Mouse (Mus musculus) brain, embryonic 14.5 days (tissue): ENCODE data around the gene Dennd1a.

Experiments used
- CTCF ChIP-seq: fragments of 200-500 bp; IDR thresholded peaks from 2 replicates; pipeline ENCODE4 v1.5.1; 2012; ENCODE audit warnings: inconsistent platforms, mild to moderate bottlenecking, moderate library complexity, borderline replicate concordance; ENCODE audit not compliant: insufficient read depth, insufficient read length; ENCODE audit errors: extremely low read depth
- POLR2A ChIP-seq: fragments of 200-500 bp; IDR thresholded peaks from 2 replicates; pipeline ENCODE4 v1.6.1; 2012; ENCODE audit warnings: mild to moderate bottlenecking, inconsistent platforms, borderline replicate concordance; ENCODE audit not compliant: poor library complexity, insufficient read depth, insufficient read length, severe bottlenecking; ENCODE audit errors: extremely low read depth

DNA sequence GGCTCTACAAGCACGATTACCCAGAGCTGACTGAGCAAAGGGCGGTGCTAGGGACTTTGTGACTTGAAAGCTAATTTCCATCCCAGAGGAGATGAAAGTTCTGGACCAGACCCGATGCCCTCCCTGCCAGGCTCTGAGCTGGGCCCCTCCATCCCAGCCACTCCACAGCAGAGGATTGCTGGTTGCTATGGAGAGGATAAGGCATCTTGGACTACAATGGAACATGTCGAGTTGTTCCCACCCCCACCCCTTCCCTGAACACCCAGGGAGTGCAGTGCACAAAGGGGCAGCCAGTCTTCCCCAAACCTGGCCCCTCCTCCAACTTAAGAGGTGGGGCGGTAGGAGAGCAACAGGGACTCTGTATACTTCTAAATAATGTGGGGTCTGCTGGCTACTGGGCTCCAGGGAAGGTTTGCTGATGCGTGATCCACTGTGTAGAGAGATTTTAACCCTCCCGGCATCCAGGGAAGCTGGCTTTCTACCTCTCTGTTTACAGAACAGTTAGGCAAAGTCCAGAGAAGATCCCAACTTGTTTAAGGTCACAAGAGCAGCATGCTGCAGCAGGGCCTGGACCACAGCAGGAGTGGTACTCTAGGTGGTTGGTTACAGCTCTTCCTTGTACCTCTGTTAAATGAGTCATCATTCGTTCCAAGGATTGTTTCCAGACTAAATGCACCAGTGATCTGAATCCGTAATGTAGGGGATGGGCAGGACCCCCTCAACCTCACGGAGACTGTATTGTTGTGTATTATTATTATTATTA, 509.1 kb downstream of the Dennd1a start:
- no peak for TF ChIP-seq CTCF
- TF ChIP-seq POLR2A, result no peak
